Comparison of ENCODE assay signal across 30 mouse cellular contexts in genomic region chr11:46734617-46735016, GRCm38 (mm10). TPM values are rescaled to one million over a fixed set of nuclear protein-coding genes. Genes with fewer than 3 reads are reported as not detected.
DNase-seq lines count a peak whose midpoint lies in the region; ATAC-seq and TF ChIP-seq lines count a peak whose summit lies in the region.
"Had no signal": no experiment of that assay in that cellular context is flagged by ENCODE, and none has a peak within 500 bp of the region (broad histone marks: within the 10 kb centered on the region; RNA-seq: fewer than 3 reads in every experiment).

No protein-coding gene starts in this region.

- 36% methylated on average over 1 of the region's 1 CpGs for WGBS in kidney, adult 2 months
- 47% methylated on average over 1 of the region's 1 CpGs for WGBS in kidney, embryonic 14.5 days
- 60% methylated on average over 1 of the region's 1 CpGs for WGBS in kidney, embryonic 16.5 days
- 6% methylated on average over 1 of the region's 1 CpGs for WGBS in liver, adult 2 months
- 25% methylated on average over 1 of the region's 1 CpGs for WGBS in liver, embryonic 12.5 days (ENCODE audit: insufficient replicate concordance)

- no peaks in the 10 kb centered on the region for H3K9me3 ChIP-seq in kidney, embryonic 14.5 days (ENCODE audit: control insufficient read depth, low read length)
- 0 out of 2 replicates have a peak, but pooled peaks cover 2% of the 10 kb centered on the region for H3K9me3 ChIP-seq in kidney, embryonic 16.5 days (ENCODE audit: low read length)
- no peaks in the 10 kb centered on the region for H3K9me3 ChIP-seq in liver, embryonic 12.5 days (replicated peaks)
- H3K9me3 ChIP-seq: embryonic facial prominence, embryonic 13.5 days; embryonic facial prominence, embryonic 15.5 days; forebrain, embryonic 10.5 days; forebrain, embryonic 12.5 days had no signal

- H3K79me2 ChIP-seq in liver, adult 2 months (ENCODE audit: control insufficient read depth, insufficient read depth, low read length) = no peaks in the 10 kb centered on the region

- no peak overlapping the region for H3K4me2 ChIP-seq in kidney, embryonic 14.5 days (replicated peaks; ENCODE audit: low read depth, low read length)
- H3K4me2 ChIP-seq in kidney, embryonic 16.5 days (replicated peaks; ENCODE audit: low read depth, low read length) = no peak overlapping the region
- no peak overlapping the region for H3K4me2 ChIP-seq in liver, embryonic 12.5 days
- H3K4me2 ChIP-seq: embryonic facial prominence, embryonic 13.5 days; embryonic facial prominence, embryonic 15.5 days; forebrain, embryonic 12.5 days had no signal

- peak; percentile 15 for DNase-seq in kidney, adult 2 months
- no peak for DNase-seq in kidney, adult 18-20 months
- no peak for DNase-seq in kidney, adult 11 months
- DNase-seq in kidney, adult 8-10 months = no peak
- DNase-seq in liver, adult 2 months (ENCODE audit: extremely low read depth, low read depth, low spot score) = peak; percentile 51
- DNase-seq: adrenal gland, adult 2 months; adrenal gland, postnatal 10 days; adrenal gland, postnatal 25 days; cerebellum, adult 11 months; cerebellum, adult 18-20 months; cerebellum, adult 8-10 months; cerebellum, adult 9-11 months; cerebellum, postnatal 14 days; cerebellum, postnatal 36 days; embryo, embryonic 11 days had no signal

- no peak for TF ChIP-seq POLR2A in kidney, adult 2 months (IDR thresholded peaks at IDR 0.05; ENCODE audit: low read depth, low read length)
- TF ChIP-seq POLR2A in liver, adult 2 months (IDR thresholded peaks at IDR 0.05; ENCODE audit: extremely low read depth, insufficient read depth, low read length) = no peak

- 0 out of 2 replicates have a peak overlapping the region, but pooled peaks have one; percentile 45 for H3K27ac ChIP-seq in kidney, adult 2 months (ENCODE audit: insufficient read depth, low read depth, low read length)
- H3K27ac ChIP-seq in kidney, embryonic 14.5 days (ENCODE audit: low read depth, low read length) = 0 out of 2 replicates have a peak overlapping the region, but pooled peaks have one; percentile 42
- H3K27ac ChIP-seq in kidney, embryonic 16.5 days (ENCODE audit: low read length) = peak overlapping the region; percentile 76
- H3K27ac ChIP-seq in liver, adult 2 months (replicated peaks; ENCODE audit: insufficient read depth, low read depth, low read length) = no peak overlapping the region
- no peak overlapping the region for H3K27ac ChIP-seq in liver, embryonic 12.5 days
- H3K27ac ChIP-seq: embryonic facial prominence, embryonic 13.5 days; embryonic facial prominence, embryonic 15.5 days; forebrain, embryonic 10.5 days; forebrain, embryonic 12.5 days had no signal

- H3K36me3 ChIP-seq in kidney, adult 2 months (ENCODE audit: control insufficient read depth, insufficient read depth, low read length) = no peaks in the 10 kb centered on the region
- no peaks in the 10 kb centered on the region for H3K36me3 ChIP-seq in kidney, embryonic 14.5 days (ENCODE audit: control insufficient read depth, insufficient read depth, low read length)
- H3K36me3 ChIP-seq in kidney, embryonic 16.5 days (ENCODE audit: insufficient read depth, low read length) = no peaks in the 10 kb centered on the region
- no peaks in the 10 kb centered on the region for H3K36me3 ChIP-seq in liver, adult 2 months (ENCODE audit: control insufficient read depth, insufficient read depth, low read length)
- H3K36me3 ChIP-seq in liver, embryonic 12.5 days = no peaks in the 10 kb centered on the region
- H3K36me3 ChIP-seq: embryonic facial prominence, embryonic 13.5 days; embryonic facial prominence, embryonic 15.5 days; forebrain, embryonic 10.5 days; forebrain, embryonic 12.5 days had no signal

- peaks cover 3% of the 10 kb centered on the region; the same call in 1 of the 2 replicates for H3K4me1 ChIP-seq in kidney, adult 2 months (ENCODE audit: control insufficient read depth, insufficient read depth, low read length)
- H3K4me1 ChIP-seq in kidney, embryonic 14.5 days (ENCODE audit: control insufficient read depth, insufficient read depth, low read length) = no peaks in the 10 kb centered on the region
- no peaks in the 10 kb centered on the region for H3K4me1 ChIP-seq in kidney, embryonic 16.5 days (ENCODE audit: insufficient read depth, low read length)
- H3K4me1 ChIP-seq in liver, adult 2 months (ENCODE audit: control insufficient read depth, insufficient read depth, low read length) = peaks cover 5% of the 10 kb centered on the region
- H3K4me1 ChIP-seq in liver, embryonic 12.5 days = no peaks in the 10 kb centered on the region
- H3K4me1 ChIP-seq: embryonic facial prominence, embryonic 13.5 days; embryonic facial prominence, embryonic 15.5 days; forebrain, embryonic 10.5 days; forebrain, embryonic 12.5 days had no signal

- no peak overlapping the region for H3K4me3 ChIP-seq in kidney, adult 2 months (ENCODE audit: insufficient read depth, low read depth, low read length)
- no peak overlapping the region for H3K4me3 ChIP-seq in kidney, embryonic 14.5 days (ENCODE audit: low read length)
- H3K4me3 ChIP-seq in kidney, embryonic 16.5 days (ENCODE audit: low read length) = no peak overlapping the region
- no peak overlapping the region for H3K4me3 ChIP-seq in liver, adult 2 months (ENCODE audit: insufficient read depth, low read depth, low read length)
- no peak overlapping the region for H3K4me3 ChIP-seq in liver, embryonic 12.5 days
- H3K4me3 ChIP-seq: embryonic facial prominence, embryonic 13.5 days; embryonic facial prominence, embryonic 15.5 days; erythroblast, embryonic 14.5 days; forebrain, embryonic 10.5 days; forebrain, embryonic 12.5 days had no signal

- H3K27me3 ChIP-seq in kidney, adult 2 months (replicated peaks; ENCODE audit: control insufficient read depth, insufficient read depth, low read length) = no peaks in the 10 kb centered on the region
- H3K27me3 ChIP-seq in kidney, embryonic 14.5 days (ENCODE audit: control insufficient read depth, insufficient read depth, low read length) = no peaks in the 10 kb centered on the region
- no peaks in the 10 kb centered on the region for H3K27me3 ChIP-seq in kidney, embryonic 16.5 days (ENCODE audit: insufficient read depth, low read length)
- H3K27me3 ChIP-seq in liver, adult 2 months (ENCODE audit: control insufficient read depth, insufficient read depth, low read length) = no peaks in the 10 kb centered on the region
- H3K27me3 ChIP-seq in liver, embryonic 12.5 days (replicated peaks) = no peaks in the 10 kb centered on the region
- H3K27me3 ChIP-seq: embryonic facial prominence, embryonic 13.5 days; embryonic facial prominence, embryonic 15.5 days; forebrain, embryonic 12.5 days had no signal

- H3K9ac ChIP-seq in kidney, embryonic 14.5 days (ENCODE audit: low read depth, low read length) = no peak overlapping the region
- H3K9ac ChIP-seq in kidney, embryonic 16.5 days (replicated peaks; ENCODE audit: low read length) = no peak overlapping the region
- H3K9ac ChIP-seq in liver, adult 2 months (ENCODE audit: low read depth, low read length) = no peak overlapping the region
- no peak overlapping the region for H3K9ac ChIP-seq in liver, embryonic 12.5 days
- H3K9ac ChIP-seq: embryonic facial prominence, embryonic 13.5 days; embryonic facial prominence, embryonic 15.5 days; forebrain, embryonic 12.5 days had no signal

- TF ChIP-seq CTCF in kidney, adult 2 months (conservative IDR thresholded peaks at IDR 0.05; ENCODE audit: insufficient read depth, insufficient read length, low read depth, low read length) = no peak
- no peak for TF ChIP-seq CTCF in liver, adult 2 months (IDR thresholded peaks at IDR 0.05; ENCODE audit: low read depth, low read length)

- ATAC-seq in kidney, embryonic 14.5 days (ENCODE audit: low FRiP score, low TSS enrichment) = peak; percentile 65
- ATAC-seq in kidney, embryonic 16.5 days (ENCODE audit: low FRiP score, low TSS enrichment) = peak; percentile 61
- ATAC-seq in liver, embryonic 12.5 days = no peak
- ATAC-seq: forebrain, embryonic 14.5 days had no signal

RNA-seq across cellular contexts. Expression of gene Havcr1, which starts 0.3 kb away (rescaled TPM):
- polyA plus RNA-seq in kidney, adult 2 months (2012; rRNA removed) = 23.4 and 31.7 TPM in 2 replicates
- polyA plus RNA-seq in kidney, embryonic 14.5 days (2014; fragmentation: Nextera tagmentation; extraction: Ambion mirVana) = 0.34 TPM in 1 of 2 replicates, not detected in the other
- 0.33 and 0.62 TPM in 2 replicates for polyA plus RNA-seq in kidney, embryonic 16.5 days (2015; fragmentation: Nextera tagmentation; extraction: Ambion mirVana)
- 0.09 and 0.27 TPM in 2 replicates for total RNA-seq in liver, adult 2 months (2014; rRNA removed)
- 0.06 TPM in 1 of 2 replicates, not detected in the other for polyA plus RNA-seq in liver, adult 2 months (2012; rRNA removed)
- polyA plus RNA-seq in liver, embryonic 12.5 days (2016; fragmentation: Nextera tagmentation; extraction: Ambion mirVana) = not detected in 2 replicates
- total RNA-seq: adrenal gland, adult 2 months; adrenal gland, postnatal 25 days; adrenal gland, postnatal 4 days; common myeloid progenitor, adult 5-6 weeks; MEL had no signal
- polyA plus RNA-seq: adrenal gland, adult 2 months; C2C12; embryonic facial prominence, embryonic 11.5 days; embryonic facial prominence, embryonic 13.5 days; erythroblast, embryonic 14.5 days; forebrain, embryonic 10.5 days; forebrain, embryonic 12.5 days; forebrain, embryonic 14.5 days had no signal

RNA-seq across cellular contexts. Expression of gene Timd2, which starts 27.8 kb away (rescaled TPM):
- 7.5 and 10.1 TPM in 2 replicates for polyA plus RNA-seq in kidney, adult 2 months (2012; rRNA removed)
- polyA plus RNA-seq in kidney, embryonic 14.5 days (2014; fragmentation: Nextera tagmentation; extraction: Ambion mirVana) = not detected in 2 replicates
- 0.30 and 0.36 TPM in 2 replicates for polyA plus RNA-seq in kidney, embryonic 16.5 days (2015; fragmentation: Nextera tagmentation; extraction: Ambion mirVana)
- 92.8 and 119 TPM in 2 replicates for total RNA-seq in liver, adult 2 months (2014; rRNA removed)
- polyA plus RNA-seq in liver, adult 2 months (2012; rRNA removed) = 134 and 163 TPM in 2 replicates
- 9.8 and 10.3 TPM in 2 replicates for polyA plus RNA-seq in liver, embryonic 12.5 days (2016; fragmentation: Nextera tagmentation; extraction: Ambion mirVana)
- total RNA-seq: adrenal gland, postnatal 25 days; common myeloid progenitor, adult 5-6 weeks; MEL had no signal
- polyA plus RNA-seq: adrenal gland, adult 2 months; brain, embryonic 14.5 days; C2C12; embryonic facial prominence, embryonic 11.5 days; embryonic facial prominence, embryonic 13.5 days; erythroblast, embryonic 14.5 days; forebrain, embryonic 12.5 days had no signal

Comparison
In these comparisons a context has a peak if more than half of its experiments do, and no peak if none do; other contexts are left out.
1. DNase-seq: peak in kidney, adult 2 months (single experiment) and liver, adult 2 months (single experiment); none in kidney, adult 18-20 months (single experiment), kidney, adult 11 months (single experiment) and kidney, adult 8-10 months (0 of 2).
2. RNA of gene Havcr1, which starts 0.3 kb away (polyA plus RNA-seq): 23.4 to 31.7 TPM in kidney, adult 2 months; 0.33 to 0.62 TPM in kidney, embryonic 16.5 days, 0.34 TPM in kidney, embryonic 14.5 days, 0.06 TPM in liver, adult 2 months and not detected in liver, embryonic 12.5 days; every median in the first group is over 10 times any median in the second.
3. RNA of gene Timd2, which starts 27.8 kb away (polyA plus RNA-seq): 134 to 163 TPM in liver, adult 2 months; 9.8 to 10.3 TPM in liver, embryonic 12.5 days, 7.5 to 10.1 TPM in kidney, adult 2 months, 0.30 to 0.36 TPM in kidney, embryonic 16.5 days and not detected in kidney, embryonic 14.5 days; every median in the first group is over 10 times any median in the second.
4. H3K27ac ChIP-seq: peak in kidney, adult 2 months (single experiment), kidney, embryonic 14.5 days (single experiment) and kidney, embryonic 16.5 days (single experiment); none in liver, adult 2 months (single experiment) and liver, embryonic 12.5 days (single experiment).